Mouse (Mus musculus) layer of hippocampus, postnatal 25 days (tissue): ENCODE measurements around the gene Sowahd. TPM values are rescaled to one million over a fixed set of nuclear protein-coding genes. Genes with fewer than 3 reads are reported as not detected.
"Not testable (repeated sequence)": the region's sequence is repeated elsewhere in the genome, so short reads cannot be mapped to it uniquely, and the experiment has no call there.

Experiments
- DNase-seq, 2 experiments: peaks; one replicate each; pipeline ENCODE4 v3.0.0; 2022; ENCODE audit warnings: mixed read lengths in 2 of 2, low spot score in 1 of 2; ENCODE audit errors: extremely low spot score in 1 of 2
- total RNA-seq, 2 experiments: library from RNA; stranded (reverse); gene quantifications; 2 replicates each; pipeline ENCODE4 v1.2.3; 2021

The Sowahd gene
- not detected for total RNA-seq

GRCm38 (mm10) chrX:37048066-37048889 is at the start of gene Sowahd:
Sowahd (plus strand) TSS chrX:37048845.
- no peak for DNase-seq

- DNase-seq = no peak
These were observed 34.8 kb upstream of the Sowahd start for GRCm38 (mm10) chrX:37013870-37014269.

- DNase-seq = no peak
These were observed 30.4 kb upstream of the Sowahd start for GRCm38 (mm10) chrX:37018150-37018654.

- DNase-seq = no peak
These were observed 29.6 kb upstream of the Sowahd start for GRCm38 (mm10) chrX:37019045-37019444.

- DNase-seq = peak; percentile 44 to 78
These were observed 26.0 kb upstream of the Sowahd start for GRCm38 (mm10) chrX:37022690-37023089.

DNA sequence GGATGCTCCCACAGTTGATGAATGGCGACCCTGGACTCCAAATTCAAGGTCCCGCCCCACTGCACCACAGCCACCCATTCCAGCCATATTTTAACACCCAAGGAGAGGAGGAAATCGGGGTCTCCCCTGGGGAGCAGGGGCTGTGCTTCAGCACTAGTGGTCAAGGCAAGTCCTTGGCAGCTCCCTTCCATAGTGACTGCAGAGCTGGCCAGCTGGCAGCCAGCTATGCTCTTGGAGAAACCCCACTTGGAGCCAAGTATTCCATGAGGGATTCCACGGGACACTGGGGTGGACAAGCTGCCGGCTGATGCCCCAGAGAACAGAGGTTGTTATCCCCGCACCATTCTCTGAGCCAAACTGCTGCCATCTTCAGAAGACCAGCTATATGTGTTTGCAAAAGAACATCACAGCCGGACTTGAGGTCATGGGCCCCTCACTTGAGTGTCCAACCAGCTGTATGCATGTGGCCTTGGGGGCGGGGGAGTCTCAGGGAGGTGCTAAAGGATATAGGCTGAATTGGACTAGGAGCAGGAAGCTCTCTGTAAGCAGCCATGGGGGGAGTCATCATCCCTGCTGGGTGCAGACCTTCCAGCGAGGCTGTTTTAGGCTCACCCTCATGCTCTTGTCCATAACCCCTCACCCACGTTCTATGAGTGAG is 24.9 kb upstream of the Sowahd start:
- no peak for DNase-seq

GRCm38 (mm10) chrX:37028378-37028777 is 20.3 kb upstream of the Sowahd start:
- no peak for DNase-seq

GRCm38 (mm10) chrX:37042726-37043125 is 5.9 kb upstream of the Sowahd start:
- DNase-seq = peak; percentile 53 to 82

- no peak for DNase-seq
These were observed 512 bp downstream of the Sowahd start for GRCm38 (mm10) chrX:37048890-37049823.

GRCm38 (mm10) chrX:37063902-37064301 is 15.3 kb downstream of the Sowahd start:
- no peak for DNase-seq

GRCm38 (mm10) chrX:37067299-37067698 is 18.7 kb downstream of the Sowahd start:
- DNase-seq = no peak

GRCm38 (mm10) chrX:37068766-37069165 is 20.1 kb downstream of the Sowahd start:
- DNase-seq = no peak

DNA sequence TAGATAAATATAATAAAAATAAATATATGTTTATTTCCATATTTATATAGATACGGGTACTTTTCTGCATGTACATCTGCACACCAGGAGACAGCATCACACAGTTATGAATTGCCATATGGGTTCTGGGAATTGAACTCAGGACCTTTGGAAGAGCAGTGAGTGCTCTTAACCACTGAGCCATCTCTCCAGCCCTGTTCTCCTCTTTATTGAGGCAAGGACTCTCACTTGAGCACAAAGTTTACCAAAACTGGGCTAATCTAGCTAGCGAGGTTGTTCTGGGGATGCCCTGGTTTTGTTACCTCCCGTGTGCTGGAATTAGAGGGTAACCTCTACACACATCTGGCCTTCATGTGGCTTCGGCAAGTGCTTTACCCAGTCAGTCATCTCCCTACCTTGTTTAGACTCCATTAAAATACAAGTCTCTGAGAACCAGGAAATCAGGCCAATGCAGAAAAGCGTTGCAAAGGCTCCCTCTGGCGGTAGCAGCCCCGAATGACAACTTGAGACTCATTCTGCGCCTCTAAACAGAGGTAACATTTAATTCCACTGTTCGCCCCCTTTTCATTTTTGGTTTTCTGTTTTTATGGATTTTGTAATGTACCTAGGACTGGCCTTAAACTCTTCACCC is 25.7 kb downstream of the Sowahd start:
- peak; percentile 43 to 83 for DNase-seq

DNA sequence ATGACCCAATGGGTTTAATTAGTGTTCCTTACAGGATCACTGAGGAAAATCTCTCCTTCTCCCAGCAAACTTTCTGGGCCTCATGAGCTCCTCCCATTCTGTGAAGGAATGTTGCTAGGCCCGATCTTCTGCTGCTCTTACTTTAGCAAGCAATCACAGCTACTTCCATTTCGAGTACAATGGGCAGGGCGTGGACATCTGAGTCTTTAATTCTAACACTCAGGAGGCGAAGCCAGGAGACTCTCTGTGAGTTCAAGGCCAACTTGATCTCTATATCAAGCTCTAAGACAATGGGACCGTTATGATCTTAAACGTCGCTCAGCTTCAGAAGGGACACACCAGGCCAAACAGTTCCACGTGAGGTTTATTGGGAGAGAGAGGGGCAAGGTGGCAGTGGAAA is 28.0 kb downstream of the Sowahd start:
- no peak for DNase-seq

DNA sequence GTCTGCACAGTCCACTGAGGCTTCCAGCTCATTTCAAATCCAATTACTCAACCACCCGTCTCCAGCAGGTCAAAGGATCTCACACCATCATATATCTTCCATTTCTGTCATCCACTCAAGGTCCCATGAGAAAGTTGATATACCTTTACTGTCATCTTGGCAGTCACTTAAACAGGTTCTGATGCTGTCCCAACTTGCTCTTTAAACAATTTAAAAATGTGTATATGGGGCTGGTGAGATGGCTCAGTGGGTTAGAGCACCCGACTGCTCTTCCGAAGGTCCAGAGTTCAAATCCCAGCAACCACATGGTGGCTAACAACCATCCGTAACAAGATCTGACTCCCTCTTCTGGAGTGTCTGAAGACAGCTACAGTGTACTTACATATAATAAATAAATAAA is 31.7 kb downstream of the Sowahd start:
- DNase-seq = not testable (repeated sequence)

- DNase-seq = no peak
These were observed 32.5 kb downstream of the Sowahd start for GRCm38 (mm10) chrX:37081194-37081593.

DNA sequence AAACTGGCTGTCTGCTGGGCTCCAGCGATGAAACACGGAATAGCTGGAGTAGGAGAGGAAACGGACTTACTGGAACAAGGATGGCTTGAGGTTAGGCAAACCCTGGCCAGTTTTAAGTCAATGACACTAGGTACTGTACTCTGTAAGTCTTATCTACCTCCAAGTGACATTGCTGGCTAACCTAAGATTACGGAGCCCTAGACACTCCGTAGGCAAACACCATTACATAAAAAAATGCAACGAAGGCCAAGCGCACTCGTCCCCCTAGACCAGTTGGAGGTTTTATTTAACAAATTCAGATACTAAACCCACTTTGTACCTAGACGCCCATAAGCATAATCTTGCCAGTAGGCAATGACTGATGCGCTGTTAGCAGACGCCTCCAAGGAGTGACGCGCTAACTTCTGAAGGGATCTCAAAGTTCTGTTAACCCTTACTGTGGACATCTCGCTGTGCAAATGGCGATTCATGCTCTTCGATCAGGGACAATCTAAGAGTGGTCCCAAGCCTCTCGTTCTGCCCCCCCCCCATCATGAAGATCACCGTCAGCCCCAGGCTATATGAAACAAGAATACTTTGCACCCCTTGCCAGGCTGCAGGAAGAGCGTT is 35.8 kb downstream of the Sowahd start:
- no peak for DNase-seq

GRCm38 (mm10) chrX:37084927-37085660 is 36.4 kb downstream of the Sowahd start, which contains the start of gene Rpl39:
Rpl39 (minus strand) TSS chrX:37085402.
- peak; percentile 56 to 69 for DNase-seq

DNA sequence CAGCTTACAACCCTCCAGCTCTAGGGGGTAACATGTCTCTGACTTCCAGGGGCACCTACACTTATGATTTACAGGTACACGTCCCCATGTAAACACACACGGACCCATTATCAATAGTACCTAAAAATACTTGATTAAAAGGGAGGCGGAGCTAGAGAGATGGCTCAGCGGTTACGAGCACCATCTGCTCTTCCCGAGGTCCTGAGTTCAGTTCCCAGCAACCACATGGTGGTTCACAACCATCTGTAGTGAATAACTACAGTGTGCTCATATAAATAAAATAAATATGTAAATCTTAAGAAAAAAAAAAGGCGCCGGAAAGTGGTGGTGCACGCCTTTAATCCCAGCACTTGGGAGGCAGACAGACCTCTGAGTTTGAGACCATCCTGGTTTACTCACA is 37.0 kb downstream of the Sowahd start:
- DNase-seq = no peak
